Mouse (Mus musculus): ENCODE measurements around the gene Tlr5.
A peak's percentile ranks its signal among the peaks of the same experiment; 100 is the strongest.

Gene Tlr5

GRCm38 (mm10) chr1:182991002-182991778, 36.6 kb downstream of the Tlr5 start:
- DNase-seq: peak; percentile 55 to 57
